Mouse (Mus musculus) midbrain, embryonic 11.5 days (tissue): ENCODE measurements around the gene Ppp2r3a. TPM values are rescaled to one million over a fixed set of nuclear protein-coding genes. Genes with fewer than 3 reads are reported as not detected.

Experiments used
- ATAC-seq: fragments of 200-750 bp; cut with Nextera tagmentation; 2 replicates; pipeline ENCODE4 v1.8.0; 2017; ENCODE audit warnings: moderate TSS enrichment, moderate library complexity; ENCODE audit not compliant: low FRiP score
- DNase-seq: peaks from one replicate; pipeline ENCODE4 v3.0.0; 2015; ENCODE audit warnings: low spot score; ENCODE audit errors: missing footprints
- H3K27ac ChIP-seq: fragments of 300-500 bp; sonication (generic); 2 replicates; pipeline ENCODE4 v1.5.1; 2014; ENCODE audit warnings: low read depth, low read length
- H3K27me3 ChIP-seq: fragments of 300-500 bp; sonication (generic); 2 replicates; pipeline ENCODE4 v1.6.1; 2014; ENCODE audit warnings: mild to moderate bottlenecking, low read length, moderate library complexity, mixed read lengths; ENCODE audit not compliant: control insufficient read depth, insufficient read depth
- H3K36me3 ChIP-seq: fragments of 300-500 bp; sonication (generic); 2 replicates; pipeline ENCODE4 v1.6.1; 2014; ENCODE audit warnings: mild to moderate bottlenecking, low read length, moderate library complexity, mixed read lengths; ENCODE audit not compliant: control insufficient read depth, insufficient read depth
- H3K4me1 ChIP-seq: fragments of 300-500 bp; sonication (generic); 2 replicates; pipeline ENCODE4 v1.6.1; 2014; ENCODE audit warnings: low read length; ENCODE audit not compliant: control insufficient read depth, insufficient read depth
- H3K4me2 ChIP-seq: fragments of 300-500 bp; sonication (generic); 2 replicates; pipeline ENCODE4 v1.6.1; 2014; ENCODE audit warnings: mild to moderate bottlenecking, moderate library complexity
- H3K4me3 ChIP-seq: fragments of 300-500 bp; sonication (generic); 2 replicates; pipeline ENCODE4 v1.5.1; 2014; ENCODE audit warnings: low read depth, low read length
- H3K9ac ChIP-seq: fragments of 300-500 bp; sonication (generic); 2 replicates; pipeline ENCODE4 v1.6.1; 2014; ENCODE audit warnings: low read length
- H3K9me3 ChIP-seq: fragments of 300-500 bp; sonication (generic); 2 replicates; pipeline ENCODE4 v1.6.1; 2016; ENCODE audit warnings: low read length; ENCODE audit not compliant: control insufficient read depth
- WGBS: fragments of 180-500 bp; shearing (Covaris S2); extraction: QIAGEN DNeasy Blood & Tissue Kit; methylation state at CpG from one replicate; pipeline ENCODE4 v1.1.7; 2014; 5-methylcytosine and 5-hydroxymethylcytosine counted together
- polyA plus RNA-seq: library from polyadenylated mRNA; unstranded; fragments of >200 nt; fragmentation: Nextera tagmentation; extraction: Ambion mirVana; gene quantifications from 2 replicates; pipeline ENCODE4 v1.2.1, GENCODE M21; 2014

Ppp2r3a gene
- polyA plus RNA-seq, 1 experiment from 2014 or later, result 15.7 TPM

GRCm38 (mm10) chr9:101243711-101244110, 7.9 kb downstream of the Ppp2r3a start:
- Histone ChIP-seq H3K9me3 (no peaks in the 10 kb centered on the region), H3K4me2 (no peak overlapping the region), H3K9ac (no peak overlapping the region), H3K27ac (no peak overlapping the region), H3K4me3 (no peak overlapping the region), H3K4me1 (no peaks in the 10 kb centered on the region), H3K36me3 (no peaks in the 10 kb centered on the region), H3K27me3 (no peaks in the 10 kb centered on the region)
- no peak for ATAC-seq
- DNase-seq, result no peak
- whole genome bisulfite sequencing, result 82% methylated on average over 2 of the region's 2 CpGs

DNA sequence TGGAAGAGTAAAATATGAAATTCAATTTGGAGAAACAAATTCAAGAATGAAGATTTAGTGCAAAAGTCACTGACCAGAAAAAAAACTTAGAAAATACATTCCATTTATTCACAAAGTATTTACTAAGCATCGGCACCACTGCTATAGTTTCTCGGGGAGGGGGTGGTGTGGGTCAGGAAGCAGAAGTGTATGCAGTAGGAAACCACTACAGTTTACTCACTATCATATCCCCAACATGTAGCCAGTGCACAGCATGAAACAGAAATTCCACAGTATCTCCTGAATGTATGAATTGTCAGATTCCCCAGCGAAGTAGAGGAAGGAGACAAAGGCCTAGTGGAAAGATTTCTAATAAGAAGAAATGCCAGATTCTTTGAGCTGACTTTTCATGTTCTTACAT, 11.4 kb downstream of the Ppp2r3a start:
- Histone ChIP-seq H3K9me3 (no peaks in the 10 kb centered on the region), H3K9ac (no peak overlapping the region), H3K36me3 (no peaks in the 10 kb centered on the region), H3K4me3 (no peak overlapping the region), H3K27me3 (no peaks in the 10 kb centered on the region), H3K27ac (no peak overlapping the region), H3K4me2 (no peak overlapping the region), H3K4me1 (no peaks in the 10 kb centered on the region)
- WGBS, result 86% methylated on average over 3 of the region's 3 CpGs
- DNase-seq, result no peak
- no peak for ATAC-seq

- no peak for ATAC-seq
- DNase-seq, result no peak
- 89% methylated on average over 2 of the region's 2 CpGs for WGBS
Observed at GRCm38 (mm10) chr9:101235786-101236185, 15.8 kb downstream of the Ppp2r3a start.

DNA sequence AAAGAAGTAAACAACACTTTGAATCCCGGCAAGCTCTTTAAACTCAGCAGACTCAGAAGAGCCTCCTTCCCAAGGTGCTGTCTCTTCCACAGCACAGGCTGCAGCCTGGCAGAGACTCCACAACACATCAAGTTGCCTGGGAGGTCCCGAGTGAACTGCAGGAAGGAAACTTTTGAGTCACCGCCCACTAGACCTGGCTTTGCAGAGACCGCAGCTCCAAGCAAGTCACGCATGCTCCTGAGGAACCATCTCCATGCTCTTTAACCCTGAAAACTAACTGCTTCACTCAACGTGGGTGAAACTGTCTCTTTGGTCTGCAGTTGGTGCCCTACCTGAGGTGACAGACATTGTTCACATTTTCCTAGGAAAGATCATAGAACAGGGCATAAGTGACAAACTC, 19.6 kb downstream of the Ppp2r3a start:
- Histone ChIP-seq H3K27me3 (no peaks in the 10 kb centered on the region), H3K9me3 (no peaks in the 10 kb centered on the region), H3K4me1 (no peaks in the 10 kb centered on the region), H3K4me3 (no peak overlapping the region), H3K27ac (no peak overlapping the region), H3K36me3 (no peaks in the 10 kb centered on the region), H3K4me2 (no peak overlapping the region), H3K9ac (no peak overlapping the region)
- 86% methylated on average over 6 of the region's 6 CpGs for WGBS
- DNase-seq, result no peak
- no peak for ATAC-seq

More at GRCm38 (mm10) chr9:101235786-101236185, 15.8 kb downstream of the Ppp2r3a start:
- H3K27me3 ChIP-seq, result no peaks in the 10 kb centered on the region
- no peaks in the 10 kb centered on the region for H3K4me1 ChIP-seq
- H3K9ac ChIP-seq, result no peak overlapping the region
- H3K36me3 ChIP-seq, result no peaks in the 10 kb centered on the region
- H3K4me2 ChIP-seq, result no peak overlapping the region
- H3K9me3 ChIP-seq, result no peaks in the 10 kb centered on the region
- H3K27ac ChIP-seq, result no peak overlapping the region
- H3K4me3 ChIP-seq, result no peak overlapping the region

- Histone ChIP-seq H3K4me1 (no peaks in the 10 kb centered on the region), H3K4me2 (no peak overlapping the region), H3K27me3 (no peaks in the 10 kb centered on the region), H3K36me3 (no peaks in the 10 kb centered on the region), H3K27ac (no peak overlapping the region), H3K9me3 (no peaks in the 10 kb centered on the region), H3K9ac (no peak overlapping the region), H3K4me3 (no peak overlapping the region)
- ATAC-seq (no peak), DNase-seq (no peak)
- WGBS, result 92% methylated on average over 3 of the region's 3 CpGs
Observed at GRCm38 (mm10) chr9:101230028-101230427, 21.6 kb downstream of the Ppp2r3a start.

DNA sequence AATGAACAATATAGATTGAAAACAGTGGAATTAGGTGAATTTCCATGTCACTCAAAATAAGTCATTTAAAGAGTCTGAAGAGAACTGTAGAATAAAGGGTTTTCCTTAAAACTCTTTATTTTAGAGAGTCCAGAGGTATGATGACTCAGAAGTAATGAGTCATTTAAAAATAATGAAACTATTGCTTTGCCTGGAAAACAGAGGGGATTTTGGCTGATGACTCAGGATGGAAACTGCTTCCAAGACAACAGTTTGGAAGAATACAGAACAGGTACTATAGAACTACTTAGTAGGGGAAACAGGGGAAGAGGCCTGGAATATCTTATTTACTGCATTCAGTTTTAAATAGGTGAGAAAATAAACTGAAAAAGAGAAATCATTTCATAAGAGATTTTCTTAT, 22.7 kb downstream of the Ppp2r3a start:
- no peak overlapping the region for H3K4me2 ChIP-seq
- H3K9ac ChIP-seq, result no peak overlapping the region
- H3K9me3 ChIP-seq, result no peaks in the 10 kb centered on the region
- H3K4me1 ChIP-seq, result no peaks in the 10 kb centered on the region
- no peaks in the 10 kb centered on the region for H3K36me3 ChIP-seq
- DNase-seq (no peak), ATAC-seq (no peak)
- no peaks in the 10 kb centered on the region for H3K27me3 ChIP-seq
- H3K4me3 ChIP-seq, result no peak overlapping the region
- no peak overlapping the region for H3K27ac ChIP-seq

- WGBS, result 24% methylated on average over 1 of the region's 1 CpGs
- H3K9me3 ChIP-seq, result no peaks in the 10 kb centered on the region
- no peak overlapping the region for H3K9ac ChIP-seq
- H3K27ac ChIP-seq, result no peak overlapping the region
- no peak overlapping the region for H3K4me2 ChIP-seq
- H3K36me3 ChIP-seq, result no peaks in the 10 kb centered on the region
- no peak for DNase-seq
- no peak overlapping the region for H3K4me3 ChIP-seq
- H3K27me3 ChIP-seq, result no peaks in the 10 kb centered on the region
- no peaks in the 10 kb centered on the region for H3K4me1 ChIP-seq
- no peak for ATAC-seq
Observed at GRCm38 (mm10) chr9:101207984-101208383, 43.6 kb downstream of the Ppp2r3a start.

GRCm38 (mm10) chr9:101206516-101206915, 45.1 kb downstream of the Ppp2r3a start:
- Histone ChIP-seq H3K27me3 (no peaks in the 10 kb centered on the region), H3K36me3 (no peaks in the 10 kb centered on the region), H3K27ac (no peak overlapping the region), H3K9ac (no peak overlapping the region), H3K4me2 (no peak overlapping the region), H3K4me3 (no peak overlapping the region), H3K9me3 (no peaks in the 10 kb centered on the region), H3K4me1 (no peaks in the 10 kb centered on the region)
- ATAC-seq, result no peak
- no peak for DNase-seq
- 71% methylated on average over 4 of the region's 4 CpGs for WGBS

DNA sequence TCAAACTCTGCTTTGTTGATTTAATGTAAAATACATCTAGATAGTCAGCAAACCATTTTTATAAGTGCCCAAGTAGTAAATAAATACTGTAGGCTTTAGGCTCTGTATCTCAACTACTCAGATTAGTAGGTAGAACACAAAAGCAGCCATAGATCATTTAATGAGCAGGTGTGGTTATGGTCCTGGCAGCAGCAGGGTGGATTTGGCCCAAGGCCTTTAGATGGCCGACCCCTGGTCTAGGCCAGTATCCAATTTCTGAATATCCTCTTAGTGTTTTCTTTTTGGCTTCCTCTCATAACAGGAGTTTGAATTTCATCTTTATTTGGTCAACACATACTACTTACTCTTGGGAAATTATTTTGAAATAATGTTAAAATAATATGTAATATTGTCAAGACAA, 46.4 kb downstream of the Ppp2r3a start:
- H3K4me1 ChIP-seq, result no peaks in the 10 kb centered on the region; the same call in 1 of the 2 replicates
- no peak overlapping the region for H3K9ac ChIP-seq
- ATAC-seq, result no peak
- no peaks in the 10 kb centered on the region for H3K27me3 ChIP-seq
- H3K27ac ChIP-seq, result no peak overlapping the region
- DNase-seq, result no peak
- H3K36me3 ChIP-seq, result no peaks in the 10 kb centered on the region
- 72% methylated on average over 1 of the region's 1 CpGs for WGBS
- H3K9me3 ChIP-seq, result no peaks in the 10 kb centered on the region
- H3K4me3 ChIP-seq, result no peak overlapping the region
- no peak overlapping the region for H3K4me2 ChIP-seq

DNA sequence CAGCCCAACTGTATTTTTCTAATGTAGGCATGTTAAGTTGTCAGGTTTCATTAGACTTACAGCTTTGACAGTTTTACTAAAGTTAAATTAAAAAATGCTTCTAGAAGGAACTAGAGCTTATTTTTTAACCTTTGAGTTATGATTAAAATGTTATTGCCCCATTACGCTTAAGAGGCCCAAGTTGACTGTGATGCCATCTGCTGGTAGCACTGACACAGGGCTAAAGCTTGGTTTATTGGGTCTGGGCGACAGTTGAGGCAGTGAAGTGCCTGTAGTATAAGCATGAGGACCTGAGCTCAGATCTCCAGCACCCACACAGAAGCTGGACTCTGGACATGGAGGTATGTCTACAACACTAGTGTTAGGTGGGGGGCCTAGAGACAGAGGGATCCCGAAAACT, 47.5 kb downstream of the Ppp2r3a start:
- WGBS, result 86% methylated on average over 3 of the region's 3 CpGs
- no peaks in the 10 kb centered on the region; the same call in 1 of the 2 replicates for H3K4me1 ChIP-seq
- no peaks in the 10 kb centered on the region for H3K9me3 ChIP-seq
- H3K27me3 ChIP-seq, result no peaks in the 10 kb centered on the region
- H3K9ac ChIP-seq, result no peak overlapping the region
- H3K4me2 ChIP-seq, result no peak overlapping the region
- H3K27ac ChIP-seq, result no peak overlapping the region
- DNase-seq, result no peak
- no peaks in the 10 kb centered on the region for H3K36me3 ChIP-seq
- ATAC-seq, result no peak
- no peak overlapping the region for H3K4me3 ChIP-seq
